Mouse (Mus musculus) lung, embryonic 14.5 days (tissue): ENCODE data around the gene Cxcl14. TPM values are rescaled to one million over a fixed set of nuclear protein-coding genes. Genes with fewer than 3 reads are reported as not detected.

Source experiments
- ATAC-seq: fragments of 200-750 bp; cut with Nextera tagmentation; 2 replicates; pipeline ENCODE4 v1.8.0; 2017; ENCODE audit warnings: mild to moderate bottlenecking, moderate TSS enrichment, moderate library complexity; ENCODE audit not compliant: insufficient read depth
- DNase-seq: peaks from one replicate; pipeline ENCODE4 v3.0.0-alpha.2; 2015
- H3K27ac ChIP-seq: fragments of 300-500 bp; sonication (generic); 2 replicates; pipeline ENCODE4 v1.5.1; 2014; ENCODE audit warnings: low read depth, mild to moderate bottlenecking, moderate library complexity
- H3K27me3 ChIP-seq: fragments of 300-500 bp; sonication (generic); 2 replicates; pipeline ENCODE4 v1.6.1; 2014; ENCODE audit warnings: low read length, control low read depth; ENCODE audit not compliant: insufficient read depth
- H3K36me3 ChIP-seq: fragments of 300-500 bp; sonication (generic); 2 replicates; pipeline ENCODE4 v1.6.1; 2014; ENCODE audit warnings: control low read depth; ENCODE audit not compliant: insufficient read depth
- H3K4me1 ChIP-seq: fragments of 300-500 bp; sonication (generic); 2 replicates; pipeline ENCODE4 v1.6.1; 2014; ENCODE audit warnings: antibody characterized with exemption, control low read depth; ENCODE audit not compliant: insufficient read depth
- H3K4me2 ChIP-seq: fragments of 300-500 bp; sonication (generic); 2 replicates; pipeline ENCODE4 v1.6.1; 2014; ENCODE audit warnings: mild to moderate bottlenecking
- H3K4me3 ChIP-seq: fragments of 300-500 bp; sonication (generic); 2 replicates; pipeline ENCODE4 v1.5.1; 2014; ENCODE audit warnings: low read depth, low read length
- H3K9ac ChIP-seq: fragments of 300-500 bp; sonication (generic); 2 replicates; pipeline ENCODE4 v1.6.1; 2014
- H3K9me3 ChIP-seq: fragments of 300-500 bp; sonication (generic); 2 replicates; pipeline ENCODE4 v1.6.1; 2016; ENCODE audit warnings: low read depth, low read length, control low read depth
- CTCF ChIP-seq: IDR thresholded peaks from 2 replicates; pipeline ENCODE4 v1.5.1; 2016; ENCODE audit warnings: antibody characterized with exemption, low read depth
- WGBS: fragments of 180-500 bp; shearing (Covaris S2); extraction: QIAGEN DNeasy Blood & Tissue Kit; methylation state at CpG from one replicate; pipeline ENCODE4 v1.1.7; 2014; 5-methylcytosine and 5-hydroxymethylcytosine counted together
- polyA plus RNA-seq: library from polyadenylated mRNA; unstranded; fragments of >200 nt; fragmentation: Nextera tagmentation; extraction: Ambion mirVana; gene quantifications from 2 replicates; pipeline ENCODE4 v1.2.1, GENCODE M21; 2014

The Cxcl14 gene
- polyA plus RNA-seq, 1 experiment from 2014 or later: 9.8 TPM

DNA sequence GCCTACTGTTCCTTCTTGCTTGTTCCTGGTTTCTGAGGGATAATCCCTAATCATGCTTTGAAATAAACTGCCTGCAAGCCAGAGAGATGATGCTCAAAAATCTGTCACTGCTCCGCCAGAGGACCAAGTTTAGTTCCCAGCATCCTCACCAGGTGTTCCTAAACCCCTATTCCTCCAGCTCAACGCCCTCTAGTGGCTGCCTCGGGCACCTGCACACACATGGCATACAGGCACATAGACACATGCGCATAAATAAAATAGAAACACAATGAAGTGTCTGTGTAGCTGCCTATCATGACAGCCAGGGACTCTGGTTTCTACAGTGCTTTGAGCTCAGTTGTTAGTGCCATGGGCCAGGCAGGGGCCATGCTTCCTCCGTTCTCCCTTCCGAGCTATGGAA is 6.4 kb downstream of the Cxcl14 start:
- peak; percentile 32; the same call in 1 of the 2 replicates for TF ChIP-seq CTCF
- Histone ChIP-seq H3K9ac (no peak overlapping the region), H3K4me1 (no peaks in the 10 kb centered on the region), H3K36me3 (no peaks in the 10 kb centered on the region), H3K4me3 (no peak overlapping the region), H3K9me3 (no peaks in the 10 kb centered on the region), H3K27ac (no peak overlapping the region), H3K27me3 (peaks cover 30% of the 10 kb centered on the region), H3K4me2 (no peak overlapping the region)
- DNase-seq (no peak), ATAC-seq (no peak)
- WGBS: 83% methylated on average over 6 of the region's 6 CpGs

DNA sequence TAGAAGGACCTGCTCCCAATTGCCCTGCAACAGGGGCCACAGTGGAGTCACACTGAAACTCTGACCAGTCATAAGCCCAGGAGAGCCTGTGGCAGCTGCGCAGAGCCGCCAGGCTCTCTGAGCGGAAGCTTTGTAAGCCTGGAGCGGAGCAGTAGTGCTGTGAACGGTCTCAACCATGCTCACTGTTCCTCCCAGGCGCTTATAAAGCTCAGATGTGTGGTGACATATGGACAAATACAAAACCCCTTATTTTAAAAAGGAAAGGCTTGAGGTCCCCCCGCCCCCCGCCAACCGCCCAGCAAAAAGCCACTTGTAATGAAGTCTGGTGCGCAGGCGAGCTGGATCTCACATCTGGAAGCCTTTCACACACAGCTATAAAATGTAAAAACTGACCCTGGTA is 7.1 kb downstream of the Cxcl14 start:
- Histone ChIP-seq H3K4me3 (no peak overlapping the region), H3K4me1 (no peaks in the 10 kb centered on the region), H3K36me3 (no peaks in the 10 kb centered on the region), H3K27ac (no peak overlapping the region), H3K4me2 (no peak overlapping the region), H3K9ac (no peak overlapping the region), H3K9me3 (no peaks in the 10 kb centered on the region), H3K27me3 (peaks cover 23% of the 10 kb centered on the region)
- no peak for TF ChIP-seq CTCF
- DNase-seq: peak; percentile 31
- 60% methylated on average over 11 of the region's 11 CpGs for WGBS
- ATAC-seq: no peak

DNA sequence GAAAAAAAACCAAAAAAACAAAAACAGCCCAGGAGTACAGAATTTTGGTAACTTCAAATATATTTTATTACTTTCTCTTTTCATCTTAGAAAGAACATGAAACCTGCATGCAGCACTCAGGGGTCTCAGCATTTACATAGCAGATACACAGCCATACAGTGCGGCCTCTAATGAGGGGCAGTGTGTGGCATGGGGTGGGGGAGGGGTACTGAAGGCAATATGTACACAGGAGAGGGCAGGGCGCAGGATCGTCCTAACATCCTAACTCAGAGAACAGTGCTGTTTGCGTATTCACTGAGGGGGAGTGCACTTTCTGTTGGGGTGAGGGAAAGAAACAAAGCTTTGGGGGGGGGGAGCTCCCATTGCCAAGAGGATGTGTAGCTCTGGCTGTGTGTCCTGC is 7.8 kb downstream of the Cxcl14 start:
- Histone ChIP-seq H3K4me2 (no peak overlapping the region), H3K27me3 (peaks cover 16% of the 10 kb centered on the region), H3K27ac (no peak overlapping the region), H3K9me3 (no peaks in the 10 kb centered on the region), H3K4me3 (no peak overlapping the region), H3K9ac (no peak overlapping the region), H3K36me3 (no peaks in the 10 kb centered on the region), H3K4me1 (no peaks in the 10 kb centered on the region)
- DNase-seq (no peak), ATAC-seq (no peak)
- no peak for TF ChIP-seq CTCF
- 33% methylated on average over 4 of the region's 4 CpGs for WGBS

DNA sequence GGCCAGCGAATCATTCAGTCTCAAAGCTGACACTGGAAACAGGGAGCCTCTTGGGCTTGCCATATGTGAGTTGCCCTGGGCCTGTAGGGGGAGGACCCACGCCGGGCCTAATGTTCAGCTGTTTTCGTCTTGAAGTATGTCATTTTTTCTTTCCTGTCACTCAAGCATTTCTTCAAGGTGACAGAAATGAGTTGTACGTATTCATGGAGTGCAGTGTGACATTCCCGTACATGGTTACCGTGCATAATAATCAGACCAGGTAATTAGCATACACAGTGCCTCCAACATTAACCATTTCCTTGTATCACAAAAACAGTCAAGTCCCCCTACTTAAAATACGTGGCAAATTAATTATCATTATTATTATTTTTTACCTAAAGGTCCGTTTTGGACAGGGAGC is 9.3 kb downstream of the Cxcl14 start:
- Histone ChIP-seq H3K36me3 (no peaks in the 10 kb centered on the region), H3K4me3 (no peak overlapping the region), H3K4me2 (no peak overlapping the region), H3K4me1 (no peaks in the 10 kb centered on the region), H3K27me3 (peaks cover under 1% of the 10 kb centered on the region; the same call in 1 of the 2 replicates), H3K9me3 (no peaks in the 10 kb centered on the region), H3K27ac (no peak overlapping the region), H3K9ac (no peak overlapping the region)
- TF ChIP-seq CTCF: no peak
- WGBS: 74% methylated on average over 9 of the region's 9 CpGs
- no peak for ATAC-seq
- DNase-seq: no peak

DNA sequence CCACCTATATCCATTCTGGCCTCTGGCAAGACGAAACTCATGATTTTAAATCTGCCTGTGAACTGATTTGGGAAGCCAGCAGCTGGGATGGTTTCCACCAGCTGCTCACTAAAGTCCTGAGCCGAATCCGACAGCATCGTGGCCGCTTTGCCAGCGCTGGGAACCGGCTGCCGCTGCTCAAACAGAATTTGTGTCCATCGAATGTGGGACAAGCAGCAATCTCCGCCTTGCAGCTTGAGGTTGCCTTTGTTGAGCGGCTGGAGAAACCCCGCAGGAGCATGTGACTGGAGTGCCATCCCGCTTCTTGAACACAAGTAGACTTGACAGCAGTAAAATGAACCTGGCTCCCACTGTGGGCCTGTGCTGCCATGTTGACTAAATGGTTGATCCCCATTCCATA is 13.0 kb downstream of the Cxcl14 start:
- no peak overlapping the region for H3K27ac ChIP-seq
- ATAC-seq (no peak), DNase-seq (no peak)
- H3K4me2 ChIP-seq: no peak overlapping the region
- H3K36me3 ChIP-seq: no peaks in the 10 kb centered on the region
- no peak for TF ChIP-seq CTCF
- no peak overlapping the region for H3K4me3 ChIP-seq
- H3K9ac ChIP-seq: no peak overlapping the region
- H3K9me3 ChIP-seq: no peaks in the 10 kb centered on the region
- WGBS: 89% methylated on average over 13 of the region's 13 CpGs
- H3K27me3 ChIP-seq: no peaks in the 10 kb centered on the region
- H3K4me1 ChIP-seq: no peaks in the 10 kb centered on the region

DNA sequence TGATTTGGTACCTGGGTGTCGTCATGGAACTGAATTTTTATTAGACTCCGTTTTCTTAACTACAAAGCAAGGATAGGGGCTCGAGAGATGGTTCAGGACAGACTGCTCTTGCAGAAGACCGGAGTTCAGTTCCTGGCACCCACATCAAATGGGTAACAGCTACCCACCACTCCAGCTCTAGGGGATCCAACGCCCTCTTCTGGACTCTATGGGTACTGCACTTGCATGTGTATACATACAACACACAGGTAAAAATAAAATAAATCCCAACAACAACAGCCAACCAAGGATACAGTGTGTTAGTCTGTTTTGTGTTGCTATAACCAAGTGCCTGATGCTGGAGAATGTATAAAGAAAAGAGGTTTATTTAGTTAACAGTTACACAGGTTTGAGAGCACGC is 16.0 kb downstream of the Cxcl14 start:
- H3K9ac ChIP-seq: no peak overlapping the region
- TF ChIP-seq CTCF: peak; percentile 44
- 79% methylated on average over 6 of the region's 6 CpGs for WGBS
- no peak overlapping the region for H3K27ac ChIP-seq
- no peaks in the 10 kb centered on the region for H3K9me3 ChIP-seq
- H3K4me3 ChIP-seq: no peak overlapping the region
- no peak for DNase-seq
- H3K4me1 ChIP-seq: no peaks in the 10 kb centered on the region
- H3K27me3 ChIP-seq: no peaks in the 10 kb centered on the region
- no peak overlapping the region for H3K4me2 ChIP-seq
- H3K36me3 ChIP-seq: no peaks in the 10 kb centered on the region
- ATAC-seq: no peak

DNA sequence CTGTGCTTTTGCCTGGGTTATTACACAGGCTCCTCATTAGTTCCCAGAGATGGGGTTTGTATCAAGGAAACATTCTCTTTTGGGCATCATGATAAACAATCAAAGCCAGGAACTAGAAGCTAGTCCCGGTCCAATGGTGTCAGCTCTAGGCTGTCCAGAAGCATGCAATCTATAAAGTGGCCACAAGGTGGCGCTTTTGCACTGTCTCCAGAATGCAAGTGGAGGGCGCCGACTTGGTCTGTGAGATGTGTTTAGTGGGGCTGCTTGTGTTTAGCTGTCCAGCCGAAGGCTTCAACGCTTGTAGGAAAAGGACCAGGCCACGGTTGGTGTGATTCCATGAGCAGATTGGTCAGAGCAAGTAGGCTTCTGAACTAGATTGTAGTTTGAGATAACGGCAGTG is 16.9 kb downstream of the Cxcl14 start:
- Histone ChIP-seq H3K27ac (no peak overlapping the region), H3K27me3 (no peaks in the 10 kb centered on the region), H3K9me3 (no peaks in the 10 kb centered on the region), H3K9ac (no peak overlapping the region), H3K4me2 (no peak overlapping the region), H3K4me1 (no peaks in the 10 kb centered on the region), H3K36me3 (no peaks in the 10 kb centered on the region), H3K4me3 (no peak overlapping the region)
- ATAC-seq: peak; percentile 86
- TF ChIP-seq CTCF: peak; percentile 98
- WGBS: 15% methylated on average over 8 of the region's 8 CpGs
- peak; percentile 96 for DNase-seq

DNA sequence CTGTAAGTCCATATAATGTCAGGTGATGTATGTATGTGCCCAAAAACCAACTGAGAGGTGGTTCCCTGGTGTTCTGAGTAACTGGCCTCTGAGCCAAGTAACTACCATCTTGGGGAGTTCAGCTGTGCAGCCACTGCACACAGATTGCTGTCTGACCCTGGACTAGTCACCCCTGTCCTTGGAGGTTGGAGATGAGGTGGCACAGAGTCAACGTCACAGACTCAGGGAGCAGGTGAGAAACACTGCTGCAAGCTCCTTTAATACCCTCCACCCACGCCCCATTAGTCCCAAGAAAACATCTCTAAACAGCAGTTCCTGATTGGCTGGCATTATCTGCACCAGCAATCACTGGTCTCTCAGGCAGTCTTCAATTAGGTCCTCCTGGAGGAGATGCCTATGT is 21.2 kb downstream of the Cxcl14 start:
- no peak overlapping the region for H3K4me3 ChIP-seq
- ATAC-seq: no peak
- H3K27ac ChIP-seq: no peak overlapping the region
- peaks cover 5% of the 10 kb centered on the region; the same call in 1 of the 2 replicates for H3K9me3 ChIP-seq
- 56% methylated on average over 2 of the region's 2 CpGs for WGBS
- H3K9ac ChIP-seq: no peak overlapping the region
- H3K4me1 ChIP-seq: no peaks in the 10 kb centered on the region
- no peaks in the 10 kb centered on the region for H3K27me3 ChIP-seq
- no peaks in the 10 kb centered on the region for H3K36me3 ChIP-seq
- TF ChIP-seq CTCF: no peak
- no peak for DNase-seq
- no peak overlapping the region for H3K4me2 ChIP-seq
